Mouse (Mus musculus): Measurements from ENCODE around the gene Dis3l2. TPM values are rescaled to one million over a fixed set of nuclear protein-coding genes. Genes with fewer than 3 reads are reported as not detected.

Dis3l2 gene
- polyA plus RNA-seq, 1 experiment, result 7.5 TPM

DNA sequence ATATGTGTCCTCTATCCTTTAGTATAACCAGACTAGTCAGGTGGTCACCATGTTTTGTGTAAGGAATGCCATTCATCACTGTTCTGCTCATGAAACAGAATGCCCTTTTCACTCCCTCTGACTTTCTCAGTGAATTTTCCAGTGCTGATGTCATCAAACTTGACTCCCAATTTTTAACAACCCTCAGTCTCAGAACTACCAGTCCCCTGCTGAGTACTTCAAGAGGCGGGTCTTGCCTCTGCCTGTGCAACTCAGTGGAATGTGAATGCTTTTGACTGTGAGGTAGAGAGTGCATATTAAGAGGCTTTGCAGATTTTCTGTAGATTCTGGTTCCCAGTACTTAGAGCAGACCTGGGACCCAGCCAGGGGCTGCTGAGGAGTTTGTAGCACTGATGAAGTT lies 327.0 kb downstream of the Dis3l2 start:
- TF ChIP-seq POLR2A (IDR thresholded peaks at IDR 0.05; ENCODE audit: borderline replicate concordance, control insufficient read depth, low read depth, low read length) (no peak), CTCF (IDR thresholded peaks at IDR 0.05; ENCODE audit: control insufficient read depth, insufficient read depth, low read length) (no peak)
- no peak overlapping the region for H3K4me3 ChIP-seq (replicated peaks; ENCODE audit: control insufficient read depth, low read depth, low read length)
- WGBS, result 83% methylated on average over 1 of the region's 1 CpGs
- H3K27ac ChIP-seq (ENCODE audit: control insufficient read depth, insufficient read depth, low read depth, low read length, poor library complexity), result no peak overlapping the region
- H3K4me1 ChIP-seq (ENCODE audit: control insufficient read depth, insufficient read depth, low read length), result peaks cover 1% of the 10 kb centered on the region; the same call in 1 of the 2 replicates

DNA sequence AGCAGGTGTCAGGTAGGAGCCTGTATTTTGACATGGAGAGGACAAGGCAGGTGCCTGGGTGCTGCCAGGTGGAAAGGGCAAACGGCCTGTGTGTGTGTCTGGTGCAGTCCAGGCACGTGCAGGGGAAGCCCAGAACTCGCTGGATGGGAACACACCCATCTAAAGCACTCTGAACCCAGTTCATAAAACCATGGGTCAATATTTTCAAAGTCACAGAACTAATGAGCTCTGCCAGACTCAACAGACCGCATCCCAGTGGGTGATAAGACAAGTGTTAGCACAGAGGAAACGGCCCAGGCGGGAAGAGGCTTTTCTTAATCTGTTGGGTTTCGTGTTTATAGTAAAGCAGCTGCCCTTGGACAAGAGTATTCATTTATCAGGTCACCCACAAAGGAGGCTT lies 328.9 kb downstream of the Dis3l2 start:
- H3K4me1 ChIP-seq (ENCODE audit: control insufficient read depth, insufficient read depth, low read length), result no peaks in the 10 kb centered on the region; the same call in 1 of the 2 replicates
- TF ChIP-seq POLR2A (IDR thresholded peaks at IDR 0.05; ENCODE audit: borderline replicate concordance, control insufficient read depth, low read depth, low read length), result no peak
- TF ChIP-seq CTCF (IDR thresholded peaks at IDR 0.05; ENCODE audit: control insufficient read depth, insufficient read depth, low read length), result no peak
- WGBS, result 80% methylated on average over 7 of the region's 7 CpGs
- no peak overlapping the region for H3K27ac ChIP-seq (ENCODE audit: control insufficient read depth, insufficient read depth, low read depth, low read length, poor library complexity)
- no peak overlapping the region for H3K4me3 ChIP-seq (replicated peaks; ENCODE audit: control insufficient read depth, low read depth, low read length)

DNA sequence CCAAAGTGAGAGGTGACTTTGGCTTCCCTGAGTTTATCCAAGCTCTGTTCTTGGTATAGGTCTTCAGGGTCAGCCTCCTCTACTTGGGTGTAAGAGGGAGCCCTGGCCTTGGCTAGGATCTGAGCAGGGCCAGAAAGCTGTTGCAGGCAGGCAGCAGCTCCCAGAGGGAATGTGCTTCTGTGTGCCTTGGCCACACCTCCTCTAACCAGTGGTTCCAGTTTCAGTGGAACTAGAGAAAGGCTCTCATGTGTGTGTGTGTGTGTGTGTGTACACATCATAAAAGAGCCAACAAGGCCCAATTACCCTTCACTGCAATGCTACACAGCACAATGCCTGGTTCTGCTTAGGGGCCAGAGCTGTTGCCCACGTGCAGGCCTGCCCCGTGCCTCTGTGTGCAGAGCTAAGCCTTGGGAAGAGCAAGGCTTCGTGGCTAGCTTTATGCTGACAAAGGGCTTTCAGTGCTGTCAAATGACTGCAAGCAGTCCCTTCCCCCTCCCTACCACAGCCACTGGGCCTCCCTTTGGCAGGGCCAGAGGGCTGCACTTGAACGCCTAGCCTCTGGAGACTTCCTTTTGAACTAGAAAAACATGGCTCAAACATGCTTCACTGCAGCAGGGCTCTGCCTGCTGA lies 332.0 kb downstream of the Dis3l2 start:
- Histone ChIP-seq H3K4me1 (ENCODE audit: control insufficient read depth, insufficient read depth, low read length) (no peaks in the 10 kb centered on the region), H3K4me3 (replicated peaks; ENCODE audit: control insufficient read depth, low read depth, low read length) (no peak overlapping the region), H3K27ac (ENCODE audit: control insufficient read depth, insufficient read depth, low read depth, low read length, poor library complexity) (peak overlapping the region; percentile 14; the same call in 1 of the 2 replicates)
- no peak for TF ChIP-seq CTCF (IDR thresholded peaks at IDR 0.05; ENCODE audit: control insufficient read depth, insufficient read depth, low read length)
- no peak for TF ChIP-seq POLR2A (IDR thresholded peaks at IDR 0.05; ENCODE audit: borderline replicate concordance, control insufficient read depth, low read depth, low read length)
- WGBS, result 46% methylated on average over 4 of the region's 4 CpGs

GRCm38 (mm10) chr1:87036334-87036733 lies 332.7 kb downstream of the Dis3l2 start:
- no peak for TF ChIP-seq POLR2A (IDR thresholded peaks at IDR 0.05; ENCODE audit: borderline replicate concordance, control insufficient read depth, low read depth, low read length)
- no peak for TF ChIP-seq CTCF (IDR thresholded peaks at IDR 0.05; ENCODE audit: control insufficient read depth, insufficient read depth, low read length)
- 72% methylated on average over 3 of the region's 3 CpGs for WGBS
- Histone ChIP-seq H3K27ac (ENCODE audit: control insufficient read depth, insufficient read depth, low read depth, low read length, poor library complexity) (no peak overlapping the region), H3K4me1 (ENCODE audit: control insufficient read depth, insufficient read depth, low read length) (no peaks in the 10 kb centered on the region), H3K4me3 (replicated peaks; ENCODE audit: control insufficient read depth, low read depth, low read length) (no peak overlapping the region)

DNA sequence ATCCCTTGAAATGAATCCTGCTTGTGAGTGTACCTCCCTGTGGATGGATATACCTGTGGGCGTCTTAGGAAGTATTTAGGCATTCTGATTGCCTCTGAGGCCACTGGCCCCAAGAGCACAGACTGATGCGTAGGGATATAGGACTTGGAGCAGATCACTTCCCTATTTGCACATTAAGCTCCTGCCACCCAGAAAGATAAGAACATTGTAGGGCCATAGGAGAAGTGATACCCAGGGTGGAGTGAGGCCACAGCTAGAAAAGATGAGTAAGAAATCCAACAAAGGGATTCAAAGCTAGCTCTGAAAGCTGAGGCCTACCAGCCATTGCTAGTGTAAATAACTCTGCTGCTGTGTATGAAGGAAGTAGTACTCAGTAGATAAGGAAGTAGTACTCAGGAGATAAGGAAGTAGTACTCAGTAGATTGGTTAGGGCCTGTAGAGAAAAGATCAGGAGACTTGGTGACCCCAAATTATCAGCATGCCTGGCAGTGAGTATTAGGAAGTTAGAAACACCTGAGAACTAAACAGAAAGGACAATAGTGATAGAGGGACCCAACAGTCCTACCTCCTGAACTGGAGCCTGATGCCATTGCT lies 335.0 kb downstream of the Dis3l2 start:
- WGBS, result 82% methylated on average over 2 of the region's 2 CpGs

DNA sequence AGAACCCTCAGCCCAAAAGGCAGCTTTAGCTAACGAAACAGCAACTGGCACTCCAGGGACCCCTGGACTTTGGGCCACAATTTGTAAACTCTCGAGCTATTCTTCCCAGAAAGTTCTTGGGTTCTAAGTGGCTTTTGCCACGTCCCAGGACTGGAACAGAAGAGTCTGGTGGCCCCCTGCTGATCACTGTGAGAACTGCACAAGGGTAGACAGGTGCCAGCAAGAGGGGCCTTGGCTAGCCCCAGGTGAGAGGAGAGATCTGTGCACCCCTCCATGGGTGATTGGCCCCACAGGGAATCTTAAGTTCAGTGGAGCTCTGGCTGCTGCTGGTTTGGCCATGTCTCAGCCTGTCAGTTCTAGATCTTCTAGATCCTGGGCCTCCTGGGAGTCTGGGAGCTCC lies 337.5 kb downstream of the Dis3l2 start:
- 29% methylated on average over 3 of the region's 3 CpGs for WGBS
- H3K4me3 ChIP-seq (replicated peaks; ENCODE audit: control insufficient read depth, low read depth, low read length), result no peak overlapping the region
- H3K4me1 ChIP-seq (ENCODE audit: control insufficient read depth, insufficient read depth, low read length), result no peaks in the 10 kb centered on the region
- TF ChIP-seq POLR2A (IDR thresholded peaks at IDR 0.05; ENCODE audit: borderline replicate concordance, control insufficient read depth, low read depth, low read length) (no peak), CTCF (IDR thresholded peaks at IDR 0.05; ENCODE audit: control insufficient read depth, insufficient read depth, low read length) (peak; percentile 46; the same call in 1 of the 2 replicates)
- H3K27ac ChIP-seq (ENCODE audit: control insufficient read depth, insufficient read depth, low read depth, low read length, poor library complexity), result no peak overlapping the region

More for the DNA sequence above, 335.0 kb downstream of the Dis3l2 start:
- Histone ChIP-seq H3K27ac (ENCODE audit: control insufficient read depth, insufficient read depth, low read depth, low read length, poor library complexity) (no peak overlapping the region), H3K4me1 (ENCODE audit: control insufficient read depth, insufficient read depth, low read length) (no peaks in the 10 kb centered on the region), H3K4me3 (replicated peaks; ENCODE audit: control insufficient read depth, low read depth, low read length) (no peak overlapping the region)
- TF ChIP-seq POLR2A (IDR thresholded peaks at IDR 0.05; ENCODE audit: borderline replicate concordance, control insufficient read depth, low read depth, low read length), result no peak
- no peak for TF ChIP-seq CTCF (IDR thresholded peaks at IDR 0.05; ENCODE audit: control insufficient read depth, insufficient read depth, low read length)

DNA sequence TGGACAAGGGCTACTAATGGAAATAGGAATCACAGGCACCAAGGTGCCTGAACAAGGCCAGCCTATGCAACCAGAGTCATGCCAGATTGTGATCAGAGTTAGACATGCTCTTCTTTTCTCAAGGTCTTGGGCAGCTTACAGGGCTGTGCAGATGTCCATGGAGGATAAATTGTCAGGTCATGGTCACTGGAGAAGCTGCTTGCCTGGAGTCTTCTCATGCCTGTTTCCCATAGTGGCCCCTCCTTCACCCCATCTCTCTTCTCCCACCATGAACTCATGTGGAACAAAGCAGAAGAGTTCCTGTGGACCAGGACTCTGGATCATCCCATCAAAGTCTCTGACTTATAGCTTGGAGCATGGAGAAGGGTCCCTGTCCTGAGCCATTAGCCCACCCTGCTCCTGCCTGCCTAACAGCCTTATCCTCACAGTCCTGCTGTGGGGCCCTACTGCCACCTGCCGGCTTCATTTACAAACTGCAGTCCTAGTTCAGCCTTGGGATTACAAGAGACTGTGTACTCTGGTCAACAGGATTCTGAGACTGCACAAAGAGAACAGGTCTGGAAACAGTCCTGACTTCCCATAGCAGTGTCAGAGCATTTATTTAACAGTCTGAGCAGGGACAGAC lies 338.3 kb downstream of the Dis3l2 start:
- TF ChIP-seq POLR2A (IDR thresholded peaks at IDR 0.05; ENCODE audit: borderline replicate concordance, control insufficient read depth, low read depth, low read length), result no peak
- peak; percentile 88 for TF ChIP-seq CTCF (IDR thresholded peaks at IDR 0.05; ENCODE audit: control insufficient read depth, insufficient read depth, low read length)
- WGBS, result 0% methylated on average over 1 of the region's 1 CpGs
- Histone ChIP-seq H3K4me1 (ENCODE audit: control insufficient read depth, insufficient read depth, low read length) (no peaks in the 10 kb centered on the region), H3K4me3 (replicated peaks; ENCODE audit: control insufficient read depth, low read depth, low read length) (no peak overlapping the region), H3K27ac (ENCODE audit: control insufficient read depth, insufficient read depth, low read depth, low read length, poor library complexity) (no peak overlapping the region)

GRCm38 (mm10) chr1:87050072-87050471 lies 346.5 kb downstream of the Dis3l2 start:
- no peak overlapping the region for H3K27ac ChIP-seq (ENCODE audit: control insufficient read depth, insufficient read depth, low read depth, low read length, poor library complexity)
- WGBS, result 86% methylated on average over 3 of the region's 3 CpGs
- no peak overlapping the region for H3K4me3 ChIP-seq (replicated peaks; ENCODE audit: control insufficient read depth, low read depth, low read length)
- no peaks in the 10 kb centered on the region for H3K4me1 ChIP-seq (ENCODE audit: control insufficient read depth, insufficient read depth, low read length)
- no peak for TF ChIP-seq POLR2A (IDR thresholded peaks at IDR 0.05; ENCODE audit: borderline replicate concordance, control insufficient read depth, low read depth, low read length)
- TF ChIP-seq CTCF (IDR thresholded peaks at IDR 0.05; ENCODE audit: control insufficient read depth, insufficient read depth, low read length), result no peak

All from bone marrow, adult 2 months (tissue).